Mouse (Mus musculus) granulocyte monocyte progenitor cell, adult 5-6 weeks (primary cell): Measurements from ENCODE around the gene Ppih. TPM values are rescaled to one million over a fixed set of nuclear protein-coding genes. Genes with fewer than 3 reads are reported as not detected.

Source experiments
- ATAC-seq: replicated peaks from 2 replicates; pipeline ENCODE4 v1.8.0; 2016; ENCODE audit warnings: mild to moderate bottlenecking, moderate TSS enrichment, inconsistent platforms; ENCODE audit not compliant: poor library complexity, severe bottlenecking
- total RNA-seq, 2 experiments: library from RNA; stranded (forward) in 1 of 2; stranded (reverse) in 1 of 2; fragments of 200-712, 200-1000 nt in 1 of 2; fragments of >200 nt in 1 of 2; fragmentation: Nextera tagmentation in 1 of 2; gene quantifications; 2 replicates each; pipeline ENCODE4 v1.2.3; 2014 to 2017

Ppih gene
- total RNA-seq (2014; fragmentation: Nextera tagmentation) (107 and 136 TPM in 2 replicates), total RNA-seq (2017) (163 and 172 TPM in 2 replicates)

DNA sequence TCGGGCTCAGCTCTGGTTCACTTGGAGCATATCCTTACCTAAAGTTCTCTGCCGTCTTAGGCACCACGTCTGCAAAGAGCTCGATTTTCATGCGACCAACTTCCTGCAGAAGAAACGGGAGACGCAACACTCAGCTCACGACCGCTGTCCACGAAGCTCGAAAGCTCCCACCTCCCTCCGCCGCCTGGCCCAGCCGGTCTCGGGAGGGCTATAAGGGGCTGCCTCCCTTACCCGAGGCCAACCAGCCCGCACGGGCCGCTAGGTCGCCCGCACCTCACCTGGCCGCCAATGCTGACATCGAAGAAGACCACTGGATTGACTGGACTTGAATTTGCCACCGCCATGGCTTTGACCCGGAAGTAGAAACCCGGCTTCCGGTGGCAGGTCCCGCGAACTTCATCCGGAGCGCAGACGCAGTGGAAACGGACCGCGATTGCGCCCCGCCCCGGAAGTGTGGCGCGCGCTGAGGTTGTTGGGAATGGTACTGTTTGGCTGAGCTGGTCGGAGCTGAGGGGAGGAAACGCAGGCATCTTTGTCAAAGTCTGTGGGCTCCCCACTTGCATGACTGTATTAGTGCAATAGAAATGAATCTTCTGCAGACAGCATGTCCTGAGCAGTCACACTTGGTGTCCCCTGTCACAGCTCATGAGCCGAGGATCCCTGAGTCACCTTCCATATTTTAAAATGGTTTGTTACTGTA, at the start of gene Ppih:
Gene Ppih, minus strand, starts transcription at position 416 of the 700 bp plus-strand sequence.
- peak; percentile 99 for ATAC-seq

DNA sequence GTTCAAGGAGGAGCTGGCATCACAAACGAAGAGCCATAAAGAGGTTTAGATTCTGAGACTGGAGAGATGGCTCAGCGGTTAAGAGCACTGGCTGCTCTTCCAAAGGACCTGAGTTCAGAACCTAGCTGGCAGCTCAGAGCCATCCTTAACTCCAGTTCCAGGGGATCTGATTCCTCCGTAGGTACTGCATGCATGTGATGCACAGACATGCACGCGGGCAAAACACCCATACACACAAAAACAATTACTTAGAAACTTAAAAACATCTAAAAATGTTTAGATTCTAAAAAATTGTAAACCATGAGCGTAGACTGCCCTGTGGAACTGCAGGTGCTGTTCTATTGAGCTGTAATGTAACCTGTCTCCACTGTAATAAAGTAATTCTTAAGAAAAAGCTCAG, 49.1 kb upstream of the Ppih start:
- no peak for ATAC-seq

DNA sequence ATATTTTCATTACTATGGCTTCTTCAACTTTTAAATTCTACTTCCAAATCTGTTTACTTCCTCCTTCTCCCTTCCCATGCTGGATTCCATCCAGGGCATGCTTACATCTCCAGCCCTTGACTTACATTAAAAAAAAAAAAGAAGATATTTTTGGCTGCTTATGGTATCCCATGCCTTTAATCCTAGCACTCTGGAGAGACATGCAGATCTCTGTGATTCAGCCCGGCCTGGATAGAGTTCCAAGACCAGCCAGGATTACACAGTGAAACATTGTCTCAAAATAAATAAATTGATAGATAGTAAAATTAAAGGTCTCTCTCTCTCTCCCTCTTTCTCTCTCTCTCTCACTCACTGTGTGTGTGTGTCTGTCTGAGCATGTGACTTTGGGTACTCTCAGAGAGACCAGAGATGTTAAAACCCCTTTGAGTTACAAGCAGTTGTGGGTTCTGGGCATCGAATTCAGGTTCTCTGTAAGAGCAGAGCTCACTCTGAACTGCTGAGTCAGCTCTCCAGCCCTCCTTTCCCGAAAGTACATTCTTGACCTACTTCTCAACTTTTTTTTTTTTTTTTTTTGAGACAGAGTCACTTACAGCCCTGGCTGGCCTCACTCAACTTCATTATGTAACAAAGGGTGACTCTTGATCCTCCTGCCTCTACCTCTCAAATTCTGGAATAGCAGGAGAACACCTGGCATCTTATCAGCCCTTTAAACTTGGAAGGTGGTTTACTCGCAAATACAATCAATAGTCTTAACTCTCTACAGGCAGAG, 46.6 kb upstream of the Ppih start:
- no peak for ATAC-seq

DNA sequence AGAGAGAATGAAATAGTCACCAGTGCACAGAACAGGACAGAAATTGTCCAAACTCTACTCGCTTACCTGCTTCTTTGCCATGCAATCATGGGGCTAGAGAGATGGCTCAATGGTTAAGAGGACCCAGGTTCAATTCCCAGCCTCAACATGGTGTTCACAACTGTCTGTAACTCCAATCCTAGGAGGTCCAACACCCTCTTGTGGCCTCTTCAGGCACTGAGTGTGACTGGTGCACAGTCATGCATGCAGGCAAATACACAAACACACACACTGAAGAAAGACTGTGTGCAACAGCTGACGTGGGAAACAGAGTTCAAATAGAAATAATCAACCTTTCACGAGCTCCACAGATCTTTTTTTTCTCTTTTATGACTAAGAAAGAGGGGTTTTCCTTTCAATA, 41.9 kb upstream of the Ppih start:
- ATAC-seq: no peak

DNA sequence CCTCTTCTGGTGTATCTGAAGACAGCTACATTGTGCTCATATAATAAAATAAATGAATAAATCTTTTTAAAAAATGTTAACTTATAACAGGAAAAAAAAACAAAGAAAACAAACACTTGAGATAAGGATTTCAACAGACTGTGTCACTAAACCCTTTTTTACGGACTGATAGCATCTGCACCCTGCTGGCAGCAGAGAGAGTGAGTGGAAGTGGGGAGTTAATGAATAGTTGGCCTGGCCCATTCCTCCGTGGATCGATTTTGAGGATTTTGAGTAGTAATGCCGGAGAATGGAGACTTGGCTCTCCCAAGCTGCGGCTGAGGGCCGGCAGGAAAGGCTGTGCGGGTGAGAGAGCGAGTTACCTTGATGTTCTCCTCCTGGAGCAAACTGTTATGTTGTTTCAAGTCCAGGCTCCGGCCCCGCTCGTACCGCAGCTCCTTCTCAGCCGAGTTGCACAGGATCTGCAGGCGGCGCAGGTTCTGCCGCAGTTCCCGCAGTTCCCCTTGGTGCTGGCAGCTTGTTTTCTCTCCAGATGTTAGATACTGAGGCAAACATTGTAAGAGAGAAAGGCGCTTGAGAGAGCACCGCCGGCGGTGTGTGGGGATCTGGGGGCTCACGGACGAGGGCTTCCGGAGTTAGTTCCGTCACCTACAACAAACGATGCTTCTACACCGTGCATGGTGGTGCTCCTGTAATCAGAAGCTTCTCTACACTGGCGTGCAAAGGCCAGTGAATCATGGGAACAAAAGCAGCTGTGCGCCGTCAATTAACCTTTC, 39.0 kb upstream of the Ppih start:
- peak; percentile 56 for ATAC-seq

DNA sequence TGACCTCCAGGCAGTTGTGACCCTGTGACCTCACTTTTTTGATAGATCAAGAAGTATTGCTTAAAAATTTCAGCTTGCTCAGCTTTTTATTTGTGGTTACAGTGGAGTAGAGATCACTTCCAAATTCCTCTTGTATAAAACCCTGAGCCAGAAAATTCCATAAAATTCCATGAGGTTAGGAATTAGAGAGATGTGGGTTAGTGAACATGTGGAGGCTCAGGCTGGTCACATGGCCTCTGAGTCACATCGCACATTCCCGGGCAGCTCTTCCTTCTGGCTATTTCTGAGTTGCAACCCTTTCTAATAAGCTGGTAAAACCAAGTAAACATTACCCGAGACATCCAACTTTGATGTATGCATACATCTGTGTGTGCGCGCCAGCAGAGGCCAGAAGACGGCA, 25.2 kb upstream of the Ppih start:
- no peak for ATAC-seq

DNA sequence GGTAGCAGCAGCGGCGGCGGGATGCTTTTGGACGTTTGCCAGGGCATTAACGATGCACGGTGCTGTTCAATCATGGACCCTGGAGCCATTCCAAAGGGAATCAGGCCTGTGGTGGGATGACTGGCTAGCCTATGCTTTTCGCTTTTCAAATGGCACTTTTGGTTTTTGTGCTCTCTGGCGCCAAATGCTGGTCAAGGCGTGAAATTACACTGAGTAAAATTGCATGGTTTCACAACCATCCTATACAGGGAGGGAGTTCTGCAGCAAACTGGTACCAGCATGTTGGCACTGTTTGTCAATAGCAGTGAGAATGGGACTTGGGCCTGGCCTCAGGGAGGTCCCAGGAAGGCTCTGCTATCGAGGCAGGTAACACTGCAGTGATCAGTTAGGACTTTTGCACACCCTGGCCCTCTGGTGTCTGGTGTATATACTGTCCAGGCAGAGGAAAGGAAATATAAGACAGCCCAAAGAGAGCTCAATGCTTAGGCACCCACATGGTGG, 18.6 kb upstream of the Ppih start:
- peak; percentile 82 for ATAC-seq

DNA sequence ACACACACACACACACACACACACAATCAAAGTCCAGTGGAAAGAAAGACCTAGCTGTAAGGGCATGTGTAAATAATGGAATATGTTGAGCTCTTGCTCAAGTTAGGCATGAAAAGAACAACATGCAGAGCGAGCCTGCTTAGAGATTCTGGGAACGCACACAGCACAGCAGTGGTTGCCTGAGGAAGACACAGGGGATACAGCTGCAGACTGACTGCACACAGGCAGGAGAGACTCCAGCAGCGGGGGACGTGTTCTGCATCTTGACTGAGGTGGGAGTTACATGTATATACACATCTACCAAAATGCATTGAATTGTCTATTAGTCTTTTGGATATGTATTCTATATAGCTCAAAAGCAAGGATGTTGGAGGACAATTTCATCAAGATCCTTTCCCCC, 18.1 kb upstream of the Ppih start:
- ATAC-seq: no peak

DNA sequence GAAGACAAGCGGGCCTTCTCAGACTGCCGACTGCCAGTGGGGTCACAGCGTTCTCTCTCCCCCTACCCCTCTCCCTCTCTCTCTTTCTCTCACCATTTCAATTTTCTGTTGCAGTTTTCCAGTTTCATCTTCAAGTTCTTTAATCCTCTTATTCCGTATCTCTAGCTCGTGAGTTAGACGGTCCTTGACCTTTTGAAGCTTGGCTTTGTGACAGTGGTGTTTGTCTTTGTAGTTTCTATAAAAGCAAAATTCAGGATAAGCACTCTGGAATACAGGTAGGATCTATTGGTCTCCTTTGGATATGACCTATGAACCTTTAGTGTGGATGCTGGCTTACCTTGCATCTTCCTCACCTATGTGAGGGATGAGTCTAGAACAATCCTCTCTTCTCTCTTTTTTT, 13.1 kb upstream of the Ppih start:
- ATAC-seq: no peak

DNA sequence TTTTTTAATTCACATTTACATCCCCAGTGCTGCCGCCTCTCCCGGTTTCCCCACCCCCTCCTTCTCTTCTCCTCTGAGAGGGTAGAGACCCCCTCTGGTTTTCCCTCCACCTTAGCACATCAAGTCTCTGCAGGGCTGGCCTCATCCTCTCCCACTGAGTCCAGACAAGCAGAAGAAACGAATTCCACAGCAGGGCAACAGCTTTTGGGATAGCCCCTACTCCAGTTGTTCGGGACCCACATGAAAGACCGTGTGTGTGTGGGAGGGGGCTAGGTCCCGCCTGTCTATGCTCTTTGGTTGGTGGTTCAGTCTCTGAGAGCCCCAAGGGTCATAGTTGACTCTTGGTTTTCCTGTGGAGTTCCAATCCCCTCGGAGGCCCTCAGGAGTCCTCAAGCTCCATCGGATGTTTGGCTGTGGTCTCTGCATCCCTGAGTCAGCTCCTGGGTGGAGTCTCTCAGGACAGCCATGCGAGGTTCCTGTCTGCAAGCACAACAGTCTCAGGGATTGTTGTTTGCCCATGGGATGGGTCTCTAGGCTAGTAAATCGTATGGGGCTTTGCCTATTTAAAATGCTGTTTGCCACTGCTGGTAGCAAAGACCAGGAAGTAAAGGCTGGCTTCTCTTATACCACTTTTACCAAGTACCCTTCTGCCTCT, 677 bp upstream of the Ppih start:
- ATAC-seq: no peak

DNA sequence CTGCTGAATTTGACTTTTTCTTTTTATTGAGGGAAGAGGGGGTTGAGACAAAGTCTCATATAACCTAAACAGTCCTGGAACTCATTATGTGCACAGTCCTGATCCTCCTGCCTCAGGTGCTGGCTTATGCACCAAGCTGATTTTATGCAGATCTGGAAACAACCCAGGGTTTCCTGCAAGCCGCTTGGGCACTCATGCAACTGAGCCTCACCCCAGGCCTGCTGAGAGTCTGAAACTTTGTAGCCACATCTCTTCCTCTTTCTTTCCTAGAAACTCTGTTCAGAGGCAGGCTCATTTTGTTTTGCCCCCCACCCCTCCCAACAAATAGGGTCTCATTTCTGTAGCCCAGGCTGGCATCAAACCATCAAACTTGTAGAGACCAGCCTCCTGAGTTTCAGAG, 6.6 kb downstream of the Ppih start:
- ATAC-seq: no peak

DNA sequence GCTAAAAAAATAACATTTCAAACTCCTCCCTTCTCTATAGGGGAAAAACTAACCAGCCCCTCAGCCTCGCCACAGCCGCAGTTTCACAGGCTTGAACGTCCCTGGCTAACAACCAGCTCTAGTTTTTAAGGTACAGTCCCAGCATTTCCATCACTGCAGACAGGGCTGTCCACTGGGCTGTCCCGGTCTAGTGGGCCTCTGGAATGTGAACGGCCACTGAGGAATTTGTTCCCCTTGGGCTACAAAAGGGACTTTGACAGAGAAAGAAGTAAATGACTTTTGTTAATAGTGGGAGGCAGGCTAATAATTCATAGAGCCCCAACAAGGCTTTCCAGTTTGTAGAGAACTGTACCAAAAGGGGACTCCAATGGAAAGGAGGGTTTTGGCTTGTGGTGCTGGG, 14.9 kb downstream of the Ppih start:
- no peak for ATAC-seq

DNA sequence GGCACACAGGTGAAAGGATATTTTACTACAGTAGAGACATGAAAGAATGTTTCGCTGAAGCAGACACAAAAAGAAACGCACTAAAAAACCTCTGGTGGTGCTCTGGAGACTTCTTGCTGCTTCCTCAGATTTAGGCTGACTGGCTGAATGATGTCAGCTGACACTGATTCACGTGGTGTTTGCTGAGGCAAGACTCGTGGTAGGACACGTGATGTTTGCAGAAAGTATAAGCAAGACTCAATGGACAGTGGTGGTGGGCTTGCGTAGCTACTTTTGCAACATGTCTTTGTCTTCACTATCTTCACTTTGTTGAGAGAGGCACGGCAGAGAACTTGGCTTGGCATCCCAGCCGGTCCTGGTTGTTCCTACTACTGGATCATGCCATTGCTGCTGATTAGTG, 17.1 kb downstream of the Ppih start:
- no peak for ATAC-seq

DNA sequence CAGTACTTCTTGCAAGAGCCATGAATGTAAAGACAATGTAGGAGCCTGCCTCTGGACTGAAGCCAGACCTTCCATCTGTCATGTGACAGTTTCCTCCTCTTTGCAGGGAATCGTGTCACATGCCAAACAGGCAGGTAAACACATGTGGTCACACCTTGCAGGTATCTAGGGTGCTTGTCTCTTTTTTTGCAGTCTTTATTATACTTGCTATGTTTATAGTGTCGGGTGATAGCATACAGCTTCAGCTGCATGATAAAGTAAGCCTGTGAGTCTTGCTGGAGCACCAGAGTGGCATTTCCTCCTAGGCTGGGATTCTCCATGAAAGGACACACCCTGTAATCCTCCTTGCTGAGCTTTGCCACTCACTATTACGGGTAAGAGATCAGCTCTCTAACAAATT, 18.6 kb downstream of the Ppih start:
- no peak for ATAC-seq

DNA sequence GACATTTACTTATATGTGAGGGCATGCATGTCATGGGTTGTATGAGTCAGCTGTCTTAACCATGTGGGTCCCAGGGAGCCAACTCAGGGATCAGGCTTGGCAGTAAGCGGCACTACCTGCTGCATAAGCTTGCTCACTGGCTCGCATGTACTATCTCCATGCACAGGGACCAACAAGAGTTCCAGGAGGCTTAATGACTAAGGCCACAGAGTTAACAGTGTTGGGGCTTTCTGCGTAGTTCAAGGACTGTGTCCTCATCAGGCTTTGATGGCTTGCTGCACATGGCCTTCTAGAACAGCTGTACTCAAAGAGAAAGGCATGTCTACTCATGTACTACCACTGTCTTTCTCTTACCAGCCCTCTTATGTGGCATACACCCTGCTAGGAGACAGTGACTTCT, 19.6 kb downstream of the Ppih start:
- no peak for ATAC-seq

DNA sequence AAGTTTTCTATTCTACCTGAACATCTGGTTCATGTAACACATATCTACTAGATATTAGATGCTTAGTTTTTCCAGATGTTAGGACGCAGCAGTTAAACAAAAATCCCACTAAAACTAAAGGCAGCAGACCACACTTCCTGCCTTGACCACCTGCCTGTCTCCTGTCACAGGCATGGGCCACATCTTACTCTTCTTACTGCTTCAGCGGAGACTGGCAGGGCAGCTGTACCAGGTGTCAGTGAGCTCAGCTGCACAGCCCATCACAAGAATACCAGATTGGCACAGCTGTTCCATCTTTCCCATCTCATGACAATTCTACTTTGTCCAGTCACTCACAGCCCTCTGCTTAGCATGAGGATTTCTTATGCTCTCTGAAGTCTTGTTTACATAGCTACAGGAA, 23.0 kb downstream of the Ppih start:
- ATAC-seq: no peak

DNA sequence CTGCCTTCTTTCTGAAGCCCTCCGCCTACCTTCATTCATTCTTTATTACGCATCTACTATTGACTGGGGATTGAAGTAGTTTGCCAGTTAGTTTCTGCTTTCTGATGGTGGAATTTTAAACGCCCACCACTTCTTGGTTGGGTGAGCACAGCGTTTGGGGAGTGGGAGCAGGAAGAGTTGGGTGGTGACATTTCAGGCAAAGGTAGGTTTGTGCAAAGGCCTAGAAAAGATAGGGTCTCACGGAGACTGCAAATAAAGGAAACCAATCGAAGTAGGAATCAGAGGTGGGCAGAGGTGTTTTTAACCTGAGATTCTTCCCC, 25.3 kb downstream of the Ppih start:
- ATAC-seq: no peak

DNA sequence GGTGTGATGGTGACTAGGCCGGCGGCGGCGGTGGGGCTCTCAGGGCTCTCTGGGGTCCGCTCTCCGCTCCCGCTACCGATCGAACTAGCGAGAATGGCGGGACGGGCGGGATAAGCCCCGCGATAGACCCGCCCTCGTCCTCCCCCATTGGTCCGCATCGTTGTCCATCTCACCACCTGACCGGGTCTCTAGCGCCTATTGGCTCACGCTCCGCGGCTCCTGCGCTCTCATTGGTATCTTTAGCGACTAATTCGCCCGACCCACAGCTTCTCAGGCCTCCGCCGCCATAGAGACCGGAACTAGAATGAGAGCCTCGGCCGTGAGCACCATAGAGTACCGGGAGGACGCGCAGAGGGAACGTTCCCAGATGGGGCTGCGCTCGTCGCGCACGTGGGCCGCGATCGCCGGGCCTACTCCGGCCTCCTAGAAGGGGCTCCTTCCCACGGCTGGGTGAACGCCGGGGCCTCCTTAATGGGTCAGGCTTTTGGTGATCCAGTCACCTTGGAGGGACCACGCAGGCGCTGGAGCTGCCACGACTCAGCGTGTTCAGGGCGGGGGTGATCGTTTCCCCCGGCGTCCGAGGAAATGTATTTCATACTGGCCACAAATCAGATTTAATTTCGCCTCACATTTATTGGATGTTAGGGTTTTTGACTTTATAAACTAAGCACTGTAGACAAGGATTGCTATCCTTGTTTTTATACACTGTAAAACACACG, 25.8 kb downstream of the Ppih start, which contains the start of gene Ybx1:
Gene Ybx1, minus strand, starts transcription at position 190 of the 719 bp plus-strand sequence.
- ATAC-seq: peak; percentile 94

DNA sequence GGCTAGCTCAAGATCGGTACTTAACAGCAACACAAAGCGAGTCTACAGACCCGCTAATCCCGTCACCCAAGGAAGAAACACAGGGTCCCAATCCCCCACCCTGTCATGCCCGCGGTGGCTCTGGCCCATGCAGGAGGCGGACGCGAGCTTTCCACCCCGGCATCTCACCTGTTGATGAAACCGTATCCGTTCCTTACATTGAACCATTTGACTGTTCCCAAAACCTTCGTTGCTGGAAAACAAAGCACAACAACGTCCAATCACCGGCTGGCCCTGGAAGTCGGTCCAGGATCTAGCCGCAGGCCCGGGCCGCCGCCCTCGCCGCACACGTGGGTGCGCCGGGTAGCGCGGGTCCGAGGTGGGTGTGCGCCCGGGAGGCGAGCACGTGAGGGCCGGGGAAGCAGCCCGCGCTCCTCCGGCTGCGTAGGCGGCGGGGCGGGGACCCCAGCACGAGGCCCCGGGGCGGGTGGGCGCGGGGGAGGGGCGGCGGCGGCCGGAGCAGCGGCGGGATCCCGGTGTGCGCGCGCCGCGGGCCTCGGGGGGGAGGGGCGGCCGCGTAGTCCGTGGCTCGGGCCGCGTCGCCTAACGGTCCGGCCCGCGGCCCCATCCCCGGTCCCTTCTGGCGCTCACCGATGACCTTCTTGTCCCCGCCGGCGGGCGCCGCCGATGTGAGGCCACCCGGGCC, 26.6 kb downstream of the Ppih start:
- ATAC-seq: 0 out of 2 replicates have a peak, but pooled peaks have one; percentile 8
